In genomic region chr6:8364757-8365150, GRCm38 (mm10) we compare ENCODE assay signal across 25 mouse cellular contexts.
A peak's percentile ranks its signal among the peaks of the same experiment; 100 is the strongest.
DNase-seq lines count a peak whose midpoint lies in the region; ATAC-seq lines count a peak whose summit lies in the region.
"Had no signal": no experiment of that assay in that cellular context is flagged by ENCODE, and none has a peak within 500 bp of the region (broad histone marks: within the 10 kb centered on the region; RNA-seq: fewer than 3 reads in every experiment).

No protein-coding gene starts in this region.

- peak; percentile 32 to 52 for DNase-seq in thymus, adult 18-20 months
- DNase-seq in thymus, postnatal 0 days (ENCODE audit: low spot score): peak; percentile 53
- DNase-seq in thymus, postnatal 25 days: peak; percentile 51
- DNase-seq in thymus, postnatal 4 days: peak; percentile 55
- DNase-seq in lung, postnatal 4 days: no peak
- DNase-seq in adrenal gland, postnatal 25 days: no peak
- no peak for DNase-seq in kidney, postnatal 14 days
- DNase-seq: adrenal gland, adult 8-10 months; adrenal gland, postnatal 14 days; cerebellum, adult 11 months; cerebellum, adult 18-20 months; cerebellum, adult 8-10 months; cerebellum, postnatal 25 days; forebrain, postnatal 0 days had no signal

- H3K9ac ChIP-seq in forebrain, embryonic 12.5 days: no peak overlapping the region
- H3K9ac ChIP-seq: embryonic facial prominence, embryonic 12.5 days; forebrain, embryonic 13.5 days; forebrain, embryonic 15.5 days; forebrain, postnatal 0 days had no signal

- peaks cover 12% of the 10 kb centered on the region for H3K4me1 ChIP-seq in forebrain, embryonic 12.5 days
- H3K4me1 ChIP-seq: embryonic facial prominence, embryonic 10.5 days; embryonic facial prominence, embryonic 12.5 days had no signal

- H3K27ac ChIP-seq in forebrain, embryonic 12.5 days: no peak overlapping the region
- H3K27ac ChIP-seq: embryonic facial prominence, embryonic 10.5 days; embryonic facial prominence, embryonic 12.5 days; forebrain, embryonic 10.5 days; forebrain, embryonic 13.5 days; forebrain, embryonic 15.5 days had no signal

- 93% methylated on average over 11 of the region's 11 CpGs for WGBS in forebrain, embryonic 12.5 days

- ATAC-seq in forebrain, embryonic 12.5 days (ENCODE audit: low FRiP score): no peak
- ATAC-seq: activated CD4-positive, CD25-positive, alpha-beta regulatory T cell, adult 4 months; forebrain, embryonic 13.5 days; forebrain, embryonic 15.5 days; forebrain, postnatal 0 days; Patski had no signal

- H3K36me3 ChIP-seq in forebrain, embryonic 12.5 days (replicated peaks): peaks cover 3% of the 10 kb centered on the region; the same call in 1 of the 2 replicates
- H3K36me3 ChIP-seq: embryonic facial prominence, embryonic 10.5 days; embryonic facial prominence, embryonic 12.5 days; forebrain, embryonic 15.5 days had no signal

- H3K4me2 ChIP-seq in forebrain, embryonic 12.5 days: no peak overlapping the region
- H3K4me2 ChIP-seq: embryonic facial prominence, embryonic 12.5 days; forebrain, embryonic 13.5 days; forebrain, embryonic 15.5 days had no signal

- no peaks in the 10 kb centered on the region for H3K9me3 ChIP-seq in forebrain, embryonic 12.5 days
- H3K9me3 ChIP-seq: embryonic facial prominence, embryonic 10.5 days; embryonic facial prominence, embryonic 12.5 days; forebrain, embryonic 10.5 days; forebrain, embryonic 13.5 days; forebrain, embryonic 15.5 days; G1E had no signal

- H3K27me3 ChIP-seq in forebrain, embryonic 12.5 days: no peaks in the 10 kb centered on the region
- H3K27me3 ChIP-seq: CH12.LX; embryonic facial prominence, embryonic 12.5 days; forebrain, embryonic 15.5 days; Patski had no signal

- H3K4me3 ChIP-seq in forebrain, embryonic 12.5 days (replicated peaks): no peak overlapping the region
- H3K4me3 ChIP-seq: embryonic facial prominence, embryonic 10.5 days; embryonic facial prominence, embryonic 12.5 days; erythroblast, embryonic 14.5 days; forebrain, embryonic 10.5 days; forebrain, embryonic 13.5 days; forebrain, embryonic 15.5 days had no signal

Comparison
In these comparisons a context has a peak if more than half of its experiments do, and no peak if none do; other contexts are left out.
1. DNase-seq: peak in thymus, adult 18-20 months (2 of 2), thymus, postnatal 0 days (single experiment), thymus, postnatal 25 days (single experiment) and thymus, postnatal 4 days (single experiment); none in lung, postnatal 4 days (0 of 2), adrenal gland, postnatal 25 days (single experiment) and kidney, postnatal 14 days (single experiment).